Mouse (Mus musculus): ENCODE results near the gene Myoz1. TPM values are rescaled to one million over a fixed set of nuclear protein-coding genes. Genes with fewer than 3 reads are reported as not detected.
A peak's percentile ranks its signal among the peaks of the same experiment; 100 is the strongest.

Myoz1 gene
- total RNA-seq, 2 experiments from 2014 or later = not detected

DNA sequence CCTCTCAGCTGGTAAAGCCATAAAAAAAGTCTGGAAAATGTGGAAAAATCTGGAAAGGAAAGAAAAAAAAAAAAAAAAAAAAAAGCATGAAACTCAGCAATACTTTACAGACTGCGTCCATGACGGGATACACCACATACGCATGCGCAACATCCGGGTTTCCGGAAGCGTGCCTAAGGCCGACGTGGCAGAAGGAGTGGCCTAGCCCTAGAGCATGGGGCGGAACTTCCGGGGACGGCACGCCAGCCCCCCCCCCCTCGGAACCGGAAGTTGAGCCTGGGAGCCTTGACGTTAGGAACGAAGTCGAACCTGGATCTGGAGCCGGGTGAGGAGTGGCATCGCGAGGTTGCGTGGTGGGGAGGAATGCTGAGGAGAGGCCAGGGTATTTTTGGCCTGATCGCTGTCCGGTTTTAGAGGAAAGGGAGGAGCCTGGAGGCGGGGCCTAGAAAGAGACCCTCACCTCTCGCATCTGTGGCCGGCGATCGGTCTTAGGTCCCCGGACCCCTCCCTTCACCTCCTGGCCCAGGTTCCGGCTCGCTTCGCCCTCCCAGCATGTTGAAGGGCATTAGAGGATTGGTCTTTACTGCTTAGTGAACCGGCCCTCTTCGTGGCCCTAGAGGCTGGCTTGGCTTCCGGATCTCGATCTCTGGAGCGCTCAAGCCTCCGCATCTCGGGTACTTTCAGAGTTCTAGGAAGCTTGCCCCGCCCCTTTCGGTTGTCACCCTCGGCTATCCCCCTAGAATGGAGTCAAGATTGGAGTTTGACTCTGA is 17.9 kb upstream of the Myoz1 start, which contains the start of gene Sec24c:
TSS of gene Sec24c (plus strand) at position 245 of the 770 bp plus-strand sequence.
- peak; percentile 95 for ATAC-seq (replicated peaks; ENCODE audit: low FRiP score, poor library complexity, severe bottlenecking)

DNA sequence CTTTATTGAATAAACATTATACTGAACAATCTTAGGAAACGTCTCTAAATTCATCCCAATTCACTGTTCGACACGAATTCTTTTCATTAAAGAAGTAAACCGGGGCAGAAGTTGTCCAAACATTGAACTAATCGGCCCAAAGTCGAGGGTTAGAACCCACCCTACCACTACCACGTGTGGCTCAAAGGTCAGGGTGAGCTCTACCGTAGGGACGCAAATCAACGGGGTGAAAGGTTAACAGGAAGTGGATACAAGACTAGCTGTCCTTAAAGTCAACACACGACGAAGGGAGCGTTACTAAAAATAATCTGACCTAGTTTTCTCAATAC is 17.4 kb upstream of the Myoz1 start:
- peak; percentile 56 for ATAC-seq (replicated peaks; ENCODE audit: low FRiP score, poor library complexity, severe bottlenecking)

DNA sequence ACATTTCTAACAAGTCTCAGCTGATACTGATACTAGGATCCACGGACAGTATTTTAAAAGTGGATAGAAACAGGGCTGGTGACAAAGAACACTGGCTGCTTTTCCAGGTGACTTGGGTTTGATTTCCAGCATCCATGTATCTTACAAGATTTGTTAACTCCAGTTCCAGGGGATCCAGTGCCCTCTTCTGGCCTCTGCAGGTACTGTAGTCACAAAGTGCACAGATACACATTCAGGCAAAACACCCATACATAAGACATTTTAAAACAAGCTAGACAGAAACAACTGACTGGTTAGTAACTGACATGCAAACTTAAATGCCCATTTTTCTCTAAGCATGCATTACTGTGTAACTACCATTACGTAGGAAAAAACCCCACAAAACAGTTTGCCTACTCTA is 16.6 kb upstream of the Myoz1 start:
- no peak for ATAC-seq (replicated peaks; ENCODE audit: low FRiP score, poor library complexity, severe bottlenecking)

DNA sequence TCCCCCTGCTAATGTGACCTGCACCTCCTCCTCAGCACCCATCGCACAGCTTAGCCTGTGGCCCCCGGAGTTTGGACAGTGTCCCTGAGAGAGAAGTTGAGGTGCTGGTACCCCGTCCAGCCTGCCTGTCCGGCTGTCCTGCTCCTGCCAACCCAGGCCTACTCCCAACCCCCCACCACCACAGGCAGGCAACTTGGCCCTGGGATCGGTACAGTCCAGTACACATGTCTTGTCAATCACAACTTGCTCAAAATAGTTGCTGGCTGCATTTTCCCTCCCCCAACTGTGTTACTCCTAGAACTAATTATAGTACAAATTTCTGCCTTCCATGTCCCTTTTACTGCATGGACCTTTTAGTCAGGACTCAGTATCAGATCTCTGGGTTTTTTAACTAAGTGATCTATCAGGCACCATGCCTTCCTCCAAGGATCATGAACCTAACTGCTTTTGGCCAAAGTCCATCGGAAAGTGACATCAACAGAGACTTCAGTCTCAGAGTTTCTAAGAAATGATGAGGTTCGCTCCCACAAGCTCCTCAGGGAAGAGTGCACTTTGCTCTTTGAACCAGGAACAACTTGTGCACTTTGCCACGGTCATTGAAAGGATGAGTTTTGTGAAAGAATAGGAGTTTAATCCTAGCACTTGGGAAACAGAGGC is 11.9 kb upstream of the Myoz1 start, which contains the start of gene Synpo2l:
TSS of gene Synpo2l (minus strand) at position 201 of the 657 bp plus-strand sequence.
- no peak for ATAC-seq (replicated peaks; ENCODE audit: low FRiP score, poor library complexity, severe bottlenecking)

DNA sequence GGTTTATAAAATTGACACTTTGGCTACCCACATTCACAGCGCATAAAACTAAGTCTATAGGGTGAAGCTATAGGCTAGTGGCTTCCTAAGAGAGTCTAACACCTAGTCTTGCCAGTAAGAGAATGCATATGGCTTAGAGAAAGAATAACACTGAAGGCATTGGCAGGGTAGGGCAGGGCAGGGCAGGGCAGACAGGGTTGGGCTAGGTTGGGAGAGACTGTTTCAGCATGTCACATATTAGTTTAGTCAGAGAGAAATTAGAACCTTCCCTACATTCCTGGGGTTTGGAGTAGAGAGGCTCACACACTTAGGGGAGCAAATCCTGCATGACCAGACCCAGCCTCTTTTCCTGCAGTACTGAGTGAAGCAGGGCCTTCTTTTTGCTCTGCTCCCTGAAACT is 11.1 kb upstream of the Myoz1 start:
- ATAC-seq (replicated peaks; ENCODE audit: low FRiP score, poor library complexity, severe bottlenecking) = no peak

DNA sequence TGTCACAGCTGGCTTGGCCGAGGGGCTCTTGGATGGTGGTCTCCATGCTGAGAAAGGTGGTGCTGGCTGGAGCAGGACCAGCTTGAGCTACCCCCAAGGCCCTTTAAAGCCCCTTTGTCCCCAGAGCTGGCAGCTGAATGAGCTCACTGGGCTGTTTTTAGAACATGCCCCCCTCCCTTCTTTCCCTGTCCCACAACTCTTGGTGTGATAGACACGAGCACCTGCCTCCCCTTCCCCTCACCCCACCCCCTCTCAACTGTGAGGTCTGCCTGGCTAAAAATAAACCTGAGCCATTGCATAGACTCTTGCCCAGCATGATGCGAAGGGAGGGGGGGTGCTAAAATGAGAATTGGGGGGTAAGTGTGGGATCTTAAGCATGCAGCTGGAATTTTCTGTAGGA is 8.1 kb upstream of the Myoz1 start:
- ATAC-seq (replicated peaks; ENCODE audit: low FRiP score, poor library complexity, severe bottlenecking) = no peak

DNA sequence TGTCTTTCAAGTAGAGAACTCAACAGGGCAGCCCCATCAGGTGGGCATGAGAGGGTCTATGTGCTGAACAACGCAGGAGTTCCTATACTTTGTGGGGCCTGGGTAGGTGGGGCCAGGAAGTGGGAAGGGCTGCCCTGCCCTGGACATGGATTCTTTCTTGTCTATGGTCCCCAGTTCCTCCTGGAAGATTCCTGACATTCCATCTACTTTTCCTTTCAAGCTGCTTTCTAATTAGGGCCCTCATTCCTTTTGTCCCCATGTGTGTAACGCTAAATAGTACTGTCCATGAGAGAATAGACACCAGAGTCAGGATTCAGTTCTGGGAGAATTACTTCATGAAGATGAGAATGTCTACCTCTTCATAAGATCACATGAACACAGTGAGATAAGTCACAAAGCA is 7.3 kb upstream of the Myoz1 start:
- no peak for ATAC-seq (replicated peaks; ENCODE audit: low FRiP score, poor library complexity, severe bottlenecking)

DNA sequence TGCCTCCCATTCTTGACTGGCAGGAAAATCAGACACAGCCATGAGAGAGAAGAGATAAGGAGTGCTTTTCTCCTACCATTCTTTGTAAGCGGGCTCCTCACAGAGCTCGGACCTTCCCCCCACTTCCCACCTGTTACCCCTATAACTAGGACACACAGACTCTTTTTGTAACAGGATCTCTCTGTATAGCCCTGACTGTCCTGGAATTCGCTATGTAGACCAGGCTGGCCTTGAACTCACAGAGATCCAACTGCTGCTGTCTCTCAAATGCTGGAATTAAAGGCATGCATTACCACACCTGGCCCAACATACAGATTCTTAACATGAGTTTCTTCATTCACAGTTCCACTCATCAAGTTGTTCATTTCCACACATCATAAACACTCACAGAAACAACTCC is 6.4 kb upstream of the Myoz1 start:
- ATAC-seq (replicated peaks; ENCODE audit: low FRiP score, poor library complexity, severe bottlenecking) = no peak

DNA sequence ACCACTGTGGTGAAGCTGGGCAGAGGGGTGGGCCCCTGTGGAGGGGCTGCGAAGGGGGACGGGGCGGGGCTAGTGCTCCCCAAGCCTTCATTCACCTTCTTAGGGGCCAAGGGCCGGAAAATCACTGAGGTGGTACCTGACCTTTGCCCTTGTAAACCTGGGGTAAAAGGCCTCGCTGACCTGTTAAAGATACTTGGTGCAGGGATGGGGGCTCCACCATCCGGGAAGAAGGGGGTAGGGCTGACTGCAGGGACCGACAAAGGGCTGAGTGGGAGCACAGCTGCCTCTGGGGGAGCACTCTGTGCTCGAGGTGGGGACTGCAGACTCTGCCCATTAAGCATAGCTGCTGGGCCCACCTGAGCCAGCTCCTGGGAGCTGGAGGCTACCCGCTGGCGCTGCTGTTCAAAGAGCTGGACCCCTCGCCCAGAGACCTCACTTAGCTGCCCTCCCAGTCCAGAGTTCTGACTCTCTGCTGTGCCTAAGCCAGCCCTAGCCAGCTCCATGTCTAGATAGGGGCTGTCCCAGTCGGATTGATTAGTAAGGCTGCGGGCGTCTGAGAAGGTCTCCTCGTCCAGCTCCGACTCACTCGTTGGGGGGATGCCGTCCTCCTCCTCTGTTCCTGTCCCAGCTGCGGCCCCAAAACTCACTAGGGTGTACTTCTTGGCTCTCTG is 5.5 kb upstream of the Myoz1 start:
- no peak for ATAC-seq (replicated peaks; ENCODE audit: low FRiP score, poor library complexity, severe bottlenecking)

DNA sequence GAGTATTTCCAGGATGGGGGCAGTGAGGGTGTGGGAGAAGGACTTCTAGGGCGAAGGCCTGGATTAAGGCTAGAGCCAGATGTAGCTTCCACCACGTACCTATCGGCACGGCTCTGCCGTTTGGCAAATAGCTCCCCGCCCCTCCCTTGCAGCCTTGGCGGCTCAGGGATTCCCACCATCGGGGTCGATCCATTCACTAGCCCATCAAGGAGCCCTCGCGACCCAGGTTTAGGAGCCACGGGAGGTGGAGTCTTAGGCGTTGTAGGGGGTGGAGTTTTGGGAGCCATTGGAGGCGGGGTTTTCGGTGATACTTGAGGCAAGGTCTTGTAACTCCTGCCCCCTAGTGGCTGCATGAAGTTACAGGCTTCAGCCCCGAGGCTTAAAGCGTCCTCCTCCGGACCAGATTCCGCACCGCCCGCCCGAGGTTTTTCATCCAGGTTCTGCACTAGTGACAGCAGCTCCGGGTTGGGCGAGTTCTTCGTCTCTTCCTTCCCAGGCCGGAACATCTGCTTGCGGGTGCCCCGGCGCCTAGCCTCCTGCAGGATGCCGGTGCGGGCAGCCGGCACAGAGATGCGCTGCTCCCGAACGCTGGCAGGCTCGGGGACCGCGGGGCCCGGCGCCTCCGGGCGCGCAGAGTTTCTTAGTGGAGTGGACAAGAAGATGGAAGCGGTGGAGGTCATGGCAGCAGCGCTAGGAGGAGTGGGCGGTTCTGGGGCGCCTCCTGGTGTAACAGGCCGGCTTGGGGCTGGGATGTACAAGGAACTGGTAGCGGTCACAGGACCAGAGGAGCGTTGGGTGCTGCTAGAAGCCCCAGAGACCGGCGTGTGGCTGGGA is 4.7 kb upstream of the Myoz1 start:
- ATAC-seq (replicated peaks; ENCODE audit: low FRiP score, poor library complexity, severe bottlenecking) = peak; percentile 91

DNA sequence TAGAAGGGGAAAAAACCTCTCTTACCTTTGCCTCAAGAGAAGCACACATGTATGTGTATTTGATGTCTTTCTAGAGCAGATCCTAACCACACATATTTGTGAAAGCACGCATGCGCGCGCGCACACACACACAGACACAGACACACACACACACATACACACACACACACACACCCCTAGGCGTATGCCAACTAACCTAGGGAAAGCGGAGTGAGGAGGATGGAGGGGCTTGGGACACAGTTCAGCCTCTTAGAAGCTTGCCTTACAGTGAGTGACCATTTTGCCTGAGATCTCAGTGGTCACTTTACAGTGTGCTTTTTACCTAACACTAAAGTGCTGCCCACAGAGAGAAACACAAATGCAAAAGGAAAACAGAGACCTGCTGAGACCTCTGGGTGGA is 3.3 kb upstream of the Myoz1 start:
- ATAC-seq (replicated peaks; ENCODE audit: low FRiP score, poor library complexity, severe bottlenecking) = no peak

DNA sequence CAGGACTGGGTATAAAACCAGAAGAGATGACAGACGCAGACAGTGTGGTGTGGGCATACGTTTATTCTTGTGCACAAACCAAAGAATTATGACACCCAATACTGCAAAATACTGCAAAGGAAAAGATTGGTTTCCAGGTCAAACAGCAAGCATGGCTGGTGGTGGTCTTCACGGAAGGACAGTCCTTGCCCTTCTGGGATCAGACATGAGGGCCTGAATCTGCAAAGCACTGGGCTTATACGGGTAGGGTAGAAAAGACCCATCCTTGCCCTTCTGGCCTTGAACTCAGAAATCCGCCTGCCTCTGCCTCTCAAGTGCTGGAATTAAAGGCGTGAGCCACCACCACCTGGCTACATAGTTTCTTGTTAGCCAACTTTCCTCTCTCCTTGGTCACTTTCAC is 2.6 kb upstream of the Myoz1 start:
- ATAC-seq (replicated peaks; ENCODE audit: low FRiP score, poor library complexity, severe bottlenecking) = no peak

DNA sequence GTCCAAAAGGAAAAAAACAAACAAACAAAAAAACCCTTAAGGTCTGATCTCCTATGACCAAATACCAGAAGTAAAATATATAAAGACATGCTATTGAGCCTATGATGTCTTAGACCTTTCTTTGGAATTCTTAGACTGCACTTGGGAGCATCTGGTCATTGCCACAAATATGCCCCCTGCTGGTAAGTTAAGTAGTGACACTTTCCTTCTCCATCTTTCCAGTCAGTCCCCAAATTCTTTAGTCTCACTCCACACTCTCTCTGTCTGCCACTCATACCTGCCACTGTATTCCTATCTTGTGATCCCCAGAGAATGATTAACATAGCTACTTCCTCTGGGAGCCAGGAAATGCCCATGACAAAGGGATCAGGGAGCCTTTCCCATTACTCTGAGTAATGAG is 2.0 kb upstream of the Myoz1 start:
- ATAC-seq (replicated peaks; ENCODE audit: low FRiP score, poor library complexity, severe bottlenecking) = peak; percentile 43

DNA sequence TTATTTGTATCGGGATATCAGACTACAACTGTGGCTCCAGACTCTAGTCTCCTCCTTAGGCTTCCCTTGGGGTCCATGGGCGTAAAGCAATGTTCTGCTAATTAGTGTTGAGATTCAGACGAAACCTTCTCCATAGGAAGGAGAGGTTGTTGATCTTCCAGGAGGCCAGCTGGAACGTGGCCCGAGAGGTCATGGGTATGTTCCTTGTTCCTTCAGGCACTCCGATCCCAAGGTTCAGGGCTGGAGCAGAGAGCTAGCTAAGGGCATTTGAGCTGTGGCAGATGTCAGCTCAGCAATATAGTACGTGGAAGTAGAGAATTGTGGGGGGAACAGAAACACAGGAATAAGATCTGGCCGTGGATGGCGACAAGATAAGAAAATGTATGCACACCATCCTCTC is 609 bp downstream of the Myoz1 start:
- ATAC-seq (replicated peaks; ENCODE audit: low FRiP score, poor library complexity, severe bottlenecking) = no peak

DNA sequence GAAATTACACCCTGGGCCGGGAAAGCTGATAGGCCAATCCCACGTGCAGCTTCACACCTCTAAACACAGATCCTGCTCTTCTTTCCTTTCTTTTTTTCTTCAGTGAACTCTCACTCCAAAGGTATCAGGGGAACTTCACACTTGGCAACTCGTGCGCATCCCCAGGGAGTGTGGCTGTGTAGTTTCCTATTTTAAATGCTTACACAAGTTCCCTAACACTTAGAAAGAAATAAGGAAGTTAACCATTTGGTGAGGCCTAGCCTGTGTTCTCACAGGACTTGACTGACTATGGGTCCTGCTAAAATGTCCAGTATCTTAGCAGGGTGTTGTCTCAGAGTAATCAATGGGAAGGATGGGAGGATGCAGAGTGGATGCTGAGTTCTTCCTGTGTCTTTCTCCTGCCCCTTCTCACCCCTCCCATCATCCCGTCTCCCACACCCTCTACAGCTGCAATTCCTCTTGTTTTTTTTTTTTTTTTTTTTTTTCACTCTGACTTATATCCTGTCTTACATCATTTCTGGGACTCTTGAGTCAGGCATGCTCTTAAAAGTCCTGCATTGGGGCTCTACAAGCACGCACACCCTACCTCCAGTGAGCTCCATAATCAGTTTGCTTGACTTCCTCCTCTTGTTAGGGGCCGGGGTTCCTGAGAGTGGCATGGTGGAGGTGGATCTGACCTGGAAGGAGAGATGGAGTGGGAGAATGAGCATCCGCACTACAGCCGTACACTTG is 1.5 kb downstream of the Myoz1 start:
- no peak for ATAC-seq (replicated peaks; ENCODE audit: low FRiP score, poor library complexity, severe bottlenecking)

DNA sequence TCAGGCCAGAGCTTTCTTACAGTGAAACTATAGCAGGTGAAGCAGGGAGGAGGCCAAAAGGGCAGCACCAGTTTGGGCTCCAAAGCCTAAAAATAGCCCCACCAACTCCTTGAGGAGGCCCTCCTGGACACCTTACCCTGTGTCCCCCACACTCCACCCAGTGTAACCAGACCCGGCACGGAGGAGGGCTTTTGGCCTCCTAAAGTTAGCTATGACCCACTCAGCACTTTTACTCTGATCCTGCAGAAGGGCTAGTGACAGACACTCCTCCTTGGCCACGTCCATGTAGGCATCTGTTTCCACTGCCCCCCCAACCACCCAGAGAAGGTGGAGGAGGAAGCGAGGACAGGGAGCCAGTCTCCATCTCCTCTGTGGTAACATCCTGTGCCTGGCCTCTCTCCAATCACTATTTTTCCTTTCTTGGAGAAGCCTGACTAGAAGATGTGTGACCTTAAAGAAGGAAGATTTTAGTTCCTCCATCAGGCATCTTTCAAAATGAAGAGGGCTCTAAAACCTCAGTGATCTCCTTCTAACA is 4.6 kb downstream of the Myoz1 start:
- no peak for ATAC-seq (replicated peaks; ENCODE audit: low FRiP score, poor library complexity, severe bottlenecking)

DNA sequence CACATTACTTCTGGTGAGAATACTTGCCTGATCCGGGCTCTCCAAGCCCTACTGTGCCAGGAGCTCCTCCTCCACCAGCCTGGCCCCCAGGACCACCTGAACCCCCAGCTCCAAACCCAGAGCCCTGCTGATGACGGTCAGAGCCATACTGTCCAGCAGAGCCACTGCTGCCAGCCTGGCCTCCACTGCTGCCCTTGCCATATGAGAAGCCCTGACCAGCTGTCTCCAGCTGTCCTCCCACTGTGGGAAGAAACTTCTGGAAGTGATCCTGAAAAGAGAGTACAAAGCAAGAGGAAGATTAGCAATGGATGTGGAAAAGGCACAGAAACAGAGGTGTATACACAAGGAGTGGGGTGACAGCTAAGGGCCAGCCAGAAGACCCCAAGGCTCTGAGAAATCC is 5.3 kb downstream of the Myoz1 start:
- no peak for ATAC-seq (replicated peaks; ENCODE audit: low FRiP score, poor library complexity, severe bottlenecking)

DNA sequence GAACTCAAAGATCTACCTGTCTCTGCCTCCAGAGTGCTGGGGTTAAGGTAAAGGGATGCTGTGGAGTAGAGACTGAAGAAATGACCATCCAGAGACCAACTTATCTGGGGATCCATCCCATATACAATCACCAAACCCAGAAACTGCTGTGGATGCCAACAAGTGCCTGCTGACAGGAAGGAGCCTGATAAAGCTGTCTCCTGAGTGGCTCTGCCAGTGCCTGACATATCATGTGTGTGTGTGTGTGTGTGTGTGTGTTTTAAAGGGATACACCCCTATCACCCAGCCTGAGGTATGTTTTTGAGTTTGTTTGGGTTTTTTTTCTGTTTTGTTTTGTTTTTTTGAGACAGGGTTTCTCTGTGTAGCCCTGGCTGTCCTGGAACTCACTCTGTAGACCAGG is 10.0 kb downstream of the Myoz1 start:
- ATAC-seq (replicated peaks; ENCODE audit: low FRiP score, poor library complexity, severe bottlenecking) = peak; percentile 60; the same call in 1 of the 2 replicates

DNA sequence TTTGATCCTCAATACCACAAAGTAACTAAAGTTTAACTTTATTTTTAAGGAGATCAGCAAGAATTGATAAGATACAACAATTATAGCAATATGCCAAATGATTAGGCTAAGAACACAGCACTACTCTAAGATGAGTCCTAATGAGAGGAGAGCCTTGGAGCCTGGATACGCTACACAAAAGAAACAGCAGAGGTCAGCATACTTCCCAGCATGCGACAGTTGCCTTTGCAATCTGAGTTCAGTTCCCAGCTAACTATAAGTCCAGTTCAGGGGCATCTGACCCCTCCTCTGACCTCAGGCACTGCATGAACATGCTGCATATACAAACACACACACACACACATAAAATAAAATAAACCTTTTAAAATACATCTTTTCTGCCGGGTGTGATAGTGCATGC is 10.8 kb downstream of the Myoz1 start:
- ATAC-seq (replicated peaks; ENCODE audit: low FRiP score, poor library complexity, severe bottlenecking) = no peak

Data from erythroblast, adult 5-6 weeks (primary cell).